ENCODE assay signal across 30 mouse cellular contexts in genomic region chr11:50432896-50433295, GRCm38 (mm10). TPM values are rescaled to one million over a fixed set of nuclear protein-coding genes. Genes with fewer than 3 reads are reported as not detected.
DNase-seq lines count a peak whose midpoint lies in the region; ATAC-seq and TF ChIP-seq lines count a peak whose summit lies in the region.
"Had no signal": no experiment of that assay in that cellular context is flagged by ENCODE, and none has a peak within 500 bp of the region (broad histone marks: within the 10 kb centered on the region; RNA-seq: fewer than 3 reads in every experiment).

No protein-coding gene starts in this region.

- no peak overlapping the region for H3K4me2 ChIP-seq in intestine, embryonic 15.5 days (replicated peaks)
- H3K4me2 ChIP-seq: embryonic facial prominence, embryonic 13.5 days; heart, embryonic 11.5 days; hindbrain, embryonic 12.5 days; lung, embryonic 14.5 days; midbrain, embryonic 15.5 days; neural tube, embryonic 13.5 days; stomach, embryonic 15.5 days had no signal

- no peaks in the 10 kb centered on the region for H3K27me3 ChIP-seq in intestine, embryonic 15.5 days (replicated peaks)
- H3K27me3 ChIP-seq: embryonic facial prominence, embryonic 13.5 days; hindbrain, embryonic 12.5 days; midbrain, embryonic 15.5 days; neural tube, embryonic 13.5 days; stomach, embryonic 15.5 days had no signal

- ATAC-seq in intestine, embryonic 15.5 days: no peak
- ATAC-seq: forebrain, embryonic 16.5 days; hindbrain, postnatal 0 days; midbrain, embryonic 15.5 days had no signal

- H3K27ac ChIP-seq in embryonic fibroblast, embryonic 13.5 days (ENCODE audit: insufficient read depth, low read length): peak overlapping the region; percentile 89
- no peak overlapping the region for H3K27ac ChIP-seq in intestine, embryonic 15.5 days
- H3K27ac ChIP-seq: embryonic facial prominence, embryonic 13.5 days; hindbrain, embryonic 12.5 days; hindbrain, postnatal 0 days; liver, embryonic 14.5 days; midbrain, embryonic 10.5 days; midbrain, embryonic 15.5 days; neural tube, embryonic 13.5 days; stomach, embryonic 15.5 days had no signal

- TF ChIP-seq POLR2A in embryonic fibroblast, embryonic 13.5 days (IDR thresholded peaks at IDR 0.05; ENCODE audit: low read depth, low read length): peak; percentile 18; the same call in 1 of the 2 replicates

- H3K4me1 ChIP-seq in embryonic fibroblast, embryonic 13.5 days (ENCODE audit: control insufficient read depth, insufficient read depth, low read length): peaks cover 10% of the 10 kb centered on the region
- H3K4me1 ChIP-seq in intestine, embryonic 15.5 days (replicated peaks): peaks cover 5% of the 10 kb centered on the region; the same call in 1 of the 2 replicates

- DNase-seq in 416B (ENCODE audit: low read depth): peak; percentile 90
- peak; percentile 46 for DNase-seq in CD4-positive helper T cell, adult 2 months (ENCODE audit: low read depth, low spot score)
- DNase-seq in natural killer cell, adult 2 months (ENCODE audit: low spot score in 2 of 2): peak; percentile 10 to 48
- DNase-seq in yolk sac, embryonic 10.5 days (ENCODE audit: low spot score): no peak
- no peak for DNase-seq in frontal cortex, postnatal 10 days (ENCODE audit: low spot score in 2 of 2)
- DNase-seq: adrenal gland, postnatal 10 days; cerebellum, adult 11-12 months; cerebellum, postnatal 10 days; heart, postnatal 36 days; kidney, adult 11 months; kidney, postnatal 14 days; liver; lung, embryonic 14.5 days; lung, postnatal 14 days; retina, postnatal 1 day; right cerebral cortex, postnatal 25 days; thymus, postnatal 14 days had no signal

- H3K9ac ChIP-seq in intestine, embryonic 15.5 days: no peak overlapping the region
- H3K9ac ChIP-seq: embryonic facial prominence, embryonic 13.5 days; hindbrain, embryonic 12.5 days; liver, embryonic 14.5 days; lung, embryonic 14.5 days; midbrain, embryonic 15.5 days; neural tube, embryonic 13.5 days; stomach, embryonic 15.5 days had no signal

- H3K4me3 ChIP-seq in embryonic fibroblast, embryonic 13.5 days (ENCODE audit: insufficient read depth, low read length): no peak overlapping the region
- no peak overlapping the region for H3K4me3 ChIP-seq in intestine, embryonic 15.5 days (replicated peaks)
- H3K4me3 ChIP-seq: embryonic facial prominence, embryonic 13.5 days; erythroblast, embryonic 14.5 days; hindbrain, embryonic 12.5 days; midbrain, embryonic 10.5 days; midbrain, embryonic 15.5 days; neural tube, embryonic 13.5 days; stomach, embryonic 15.5 days had no signal

- TF ChIP-seq CTCF in embryonic fibroblast, embryonic 13.5 days (IDR thresholded peaks at IDR 0.05; ENCODE audit: borderline replicate concordance, insufficient read depth, low read length): no peak

- WGBS in intestine, embryonic 15.5 days: 91% methylated on average over 5 of the region's 5 CpGs

- no peaks in the 10 kb centered on the region for H3K9me3 ChIP-seq in intestine, embryonic 15.5 days
- H3K9me3 ChIP-seq: embryonic facial prominence, embryonic 13.5 days; hindbrain, embryonic 12.5 days; midbrain, embryonic 10.5 days; midbrain, embryonic 15.5 days; neural tube, embryonic 13.5 days; stomach, embryonic 15.5 days had no signal

- no peaks in the 10 kb centered on the region for H3K36me3 ChIP-seq in intestine, embryonic 15.5 days
- H3K36me3 ChIP-seq: embryonic facial prominence, embryonic 13.5 days; hindbrain, embryonic 12.5 days; midbrain, embryonic 10.5 days; midbrain, embryonic 15.5 days; neural tube, embryonic 13.5 days; stomach, embryonic 15.5 days had no signal

RNA-seq across cellular contexts. Expression of gene Rufy1, which starts 2.0 kb away (rescaled TPM):
- polyA plus RNA-seq in embryonic fibroblast, embryonic 13.5 days (2011; ENCODE audit: insufficient read length, low read depth, missing spikeins): 19.3 and 19.8 TPM in 2 replicates
- 19.9 and 22.0 TPM in 2 replicates for polyA plus RNA-seq in intestine, embryonic 15.5 days (2015; fragmentation: Nextera tagmentation; extraction: Ambion mirVana)

RNA-seq across cellular contexts. Expression of gene Hnrnph1, which starts 56.1 kb away (rescaled TPM):
- 465 and 590 TPM in 2 replicates for polyA plus RNA-seq in embryonic fibroblast, embryonic 13.5 days (2011; ENCODE audit: insufficient read length, low read depth, missing spikeins)
- polyA plus RNA-seq in intestine, embryonic 15.5 days (2015; fragmentation: Nextera tagmentation; extraction: Ambion mirVana): 302 and 324 TPM in 2 replicates

Comparison
In these comparisons a context has a peak if more than half of its experiments do, and no peak if none do; other contexts are left out.
1. DNase-seq: peak in 416B (single experiment), CD4-positive helper T cell, adult 2 months (single experiment) and natural killer cell, adult 2 months (2 of 2); none in yolk sac, embryonic 10.5 days (single experiment) and frontal cortex, postnatal 10 days (0 of 2).